Mouse (Mus musculus): ENCODE results near the gene Lrrc59. TPM values are rescaled to one million over a fixed set of nuclear protein-coding genes. Genes with fewer than 3 reads are reported as not detected.
"Not testable (repeated sequence)": the region's sequence is repeated elsewhere in the genome, so short reads cannot be mapped to it uniquely, and the experiment has no call there.

Lrrc59 gene
- polyA plus RNA-seq, 1 experiment from 2014 or later, result 123 TPM

GRCm38 (mm10) chr11:94677607-94678145 lies 48.1 kb downstream of the Lrrc59 start:
- Histone ChIP-seq H3K36me3 (ENCODE audit: control insufficient read depth, insufficient read depth) (peaks cover 3% of the 10 kb centered on the region; the same call in 1 of the 2 replicates), H3K27ac (ENCODE audit: low read length) (no peak overlapping the region), H3K27me3 (ENCODE audit: control insufficient read depth, insufficient read depth, low read length) (no peaks in the 10 kb centered on the region), H3K9me3 (replicated peaks; ENCODE audit: control insufficient read depth, low read length) (0 out of 2 replicates have a peak, but pooled peaks cover 2% of the 10 kb centered on the region), H3K4me3 (ENCODE audit: low read length) (peak overlapping the region; percentile 85), H3K4me1 (ENCODE audit: control insufficient read depth, insufficient read depth, low read length) (peaks cover 17% of the 10 kb centered on the region), H3K4me2 (ENCODE audit: low read depth, low read length) (peak overlapping the region; percentile 82), H3K9ac (ENCODE audit: low read length) (peak overlapping the region; percentile 63)
- ATAC-seq (replicated peaks; ENCODE audit: extremely low read depth, insufficient read depth, low FRiP score), result no peak; the same call in 1 of the 2 replicates
- 33% methylated on average over 15 of the region's 15 CpGs for WGBS

GRCm38 (mm10) chr11:94680639-94681038 lies 51.1 kb downstream of the Lrrc59 start:
- Histone ChIP-seq H3K27ac (ENCODE audit: low read length) (no peak overlapping the region), H3K4me1 (ENCODE audit: control insufficient read depth, insufficient read depth, low read length) (peaks cover 11% of the 10 kb centered on the region), H3K27me3 (ENCODE audit: control insufficient read depth, insufficient read depth, low read length) (no peaks in the 10 kb centered on the region), H3K4me2 (ENCODE audit: low read depth, low read length) (no peak overlapping the region), H3K9ac (ENCODE audit: low read length) (no peak overlapping the region), H3K4me3 (ENCODE audit: low read length) (no peak overlapping the region), H3K9me3 (replicated peaks; ENCODE audit: control insufficient read depth, low read length) (0 out of 2 replicates have a peak, but pooled peaks cover 2% of the 10 kb centered on the region), H3K36me3 (ENCODE audit: control insufficient read depth, insufficient read depth) (no peaks in the 10 kb centered on the region)
- ATAC-seq (replicated peaks; ENCODE audit: extremely low read depth, insufficient read depth, low FRiP score), result no peak

- 72% methylated on average over 4 of the region's 4 CpGs for WGBS
- Histone ChIP-seq H3K4me3 (ENCODE audit: low read length) (no peak overlapping the region), H3K27me3 (ENCODE audit: control insufficient read depth, insufficient read depth, low read length) (no peaks in the 10 kb centered on the region)
These were observed 52.1 kb downstream of the Lrrc59 start for GRCm38 (mm10) chr11:94681640-94682039.

GRCm38 (mm10) chr11:94682427-94682826 lies 52.9 kb downstream of the Lrrc59 start:
- Histone ChIP-seq H3K9me3 (replicated peaks; ENCODE audit: control insufficient read depth, low read length) (0 out of 2 replicates have a peak, but pooled peaks cover 2% of the 10 kb centered on the region), H3K27ac (ENCODE audit: low read length) (no peak overlapping the region), H3K9ac (ENCODE audit: low read length) (no peak overlapping the region), H3K4me3 (ENCODE audit: low read length) (no peak overlapping the region), H3K4me1 (ENCODE audit: control insufficient read depth, insufficient read depth, low read length) (0 out of 2 replicates have a peak, but pooled peaks cover 2% of the 10 kb centered on the region), H3K4me2 (ENCODE audit: low read depth, low read length) (no peak overlapping the region), H3K36me3 (ENCODE audit: control insufficient read depth, insufficient read depth) (no peaks in the 10 kb centered on the region), H3K27me3 (ENCODE audit: control insufficient read depth, insufficient read depth, low read length) (no peaks in the 10 kb centered on the region)
- ATAC-seq (replicated peaks; ENCODE audit: extremely low read depth, insufficient read depth, low FRiP score), result no peak
- 74% methylated on average over 7 of the region's 7 CpGs for WGBS

More at GRCm38 (mm10) chr11:94681640-94682039, 52.1 kb downstream of the Lrrc59 start:
- Histone ChIP-seq H3K9ac (ENCODE audit: low read length) (no peak overlapping the region), H3K4me2 (ENCODE audit: low read depth, low read length) (no peak overlapping the region), H3K36me3 (ENCODE audit: control insufficient read depth, insufficient read depth) (no peaks in the 10 kb centered on the region), H3K4me1 (ENCODE audit: control insufficient read depth, insufficient read depth, low read length) (0 out of 2 replicates have a peak, but pooled peaks cover 2% of the 10 kb centered on the region), H3K27ac (ENCODE audit: low read length) (no peak overlapping the region), H3K9me3 (replicated peaks; ENCODE audit: control insufficient read depth, low read length) (0 out of 2 replicates have a peak, but pooled peaks cover 2% of the 10 kb centered on the region)
- ATAC-seq (replicated peaks; ENCODE audit: extremely low read depth, insufficient read depth, low FRiP score), result no peak

- no peak for ATAC-seq (replicated peaks; ENCODE audit: extremely low read depth, insufficient read depth, low FRiP score)
- no peaks in the 10 kb centered on the region for H3K4me1 ChIP-seq (ENCODE audit: control insufficient read depth, insufficient read depth, low read length)
- H3K4me2 ChIP-seq (ENCODE audit: low read depth, low read length), result no peak overlapping the region
- no peaks in the 10 kb centered on the region for H3K36me3 ChIP-seq (ENCODE audit: control insufficient read depth, insufficient read depth)
- H3K9ac ChIP-seq (ENCODE audit: low read length), result no peak overlapping the region
- no peak overlapping the region for H3K4me3 ChIP-seq (ENCODE audit: low read length)
- H3K27me3 ChIP-seq (ENCODE audit: control insufficient read depth, insufficient read depth, low read length), result no peaks in the 10 kb centered on the region
- no peaks in the 10 kb centered on the region for H3K9me3 ChIP-seq (replicated peaks; ENCODE audit: control insufficient read depth, low read length)
- 61% methylated on average over 6 of the region's 6 CpGs for WGBS
- no peak overlapping the region for H3K27ac ChIP-seq (ENCODE audit: low read length)
These were observed 57.6 kb downstream of the Lrrc59 start for GRCm38 (mm10) chr11:94687178-94687577.

- H3K4me2 ChIP-seq (ENCODE audit: low read depth, low read length); H3K9ac ChIP-seq (ENCODE audit: low read length); H3K27me3 ChIP-seq (ENCODE audit: control insufficient read depth, insufficient read depth, low read length); H3K27ac ChIP-seq (ENCODE audit: low read length); H3K4me3 ChIP-seq (ENCODE audit: low read length); ATAC-seq (replicated peaks; ENCODE audit: extremely low read depth, insufficient read depth, low FRiP score); H3K36me3 ChIP-seq (ENCODE audit: control insufficient read depth, insufficient read depth); H3K9me3 ChIP-seq (replicated peaks; ENCODE audit: control insufficient read depth, low read length); H3K4me1 ChIP-seq (ENCODE audit: control insufficient read depth, insufficient read depth, low read length): not testable (repeated sequence)
These were observed 62.9 kb downstream of the Lrrc59 start for GRCm38 (mm10) chr11:94692502-94692901.

Other genes with a start within 250 kb of the Lrrc59 start
- gene Abcc3, start 236.8 kb upstream of the Lrrc59 start, polyA plus RNA-seq (2015; fragmentation: Nextera tagmentation; extraction: Ambion mirVana), result 1.1 and 1.3 TPM in 2 replicates
- gene Cacna1g, start 155.6 kb upstream of the Lrrc59 start, polyA plus RNA-seq (2015; fragmentation: Nextera tagmentation; extraction: Ambion mirVana), result 5.8 and 7.6 TPM in 2 replicates
- gene Spata20, start 143.6 kb upstream of the Lrrc59 start, polyA plus RNA-seq (2015; fragmentation: Nextera tagmentation; extraction: Ambion mirVana), result 0.08 and 0.25 TPM in 2 replicates
- 13.6 and 17.9 TPM in 2 replicates for gene Epn3, start 129.8 kb upstream of the Lrrc59 start, polyA plus RNA-seq (2015; fragmentation: Nextera tagmentation; extraction: Ambion mirVana)
- gene Mycbpap, start 108.0 kb upstream of the Lrrc59 start, polyA plus RNA-seq (2015; fragmentation: Nextera tagmentation; extraction: Ambion mirVana), result 5.7 and 9.1 TPM in 2 replicates
- gene Rsad1, start 80.5 kb upstream of the Lrrc59 start, polyA plus RNA-seq (2015; fragmentation: Nextera tagmentation; extraction: Ambion mirVana), result 7.3 and 8.0 TPM in 2 replicates
- gene Chad, start 64.7 kb upstream of the Lrrc59 start, polyA plus RNA-seq (2015; fragmentation: Nextera tagmentation; extraction: Ambion mirVana), result 2.0 and 2.1 TPM in 2 replicates
- gene Acsf2, start 27.9 kb upstream of the Lrrc59 start, polyA plus RNA-seq (2015; fragmentation: Nextera tagmentation; extraction: Ambion mirVana), result 2.7 and 3.9 TPM in 2 replicates
- 123 and 134 TPM in 2 replicates for gene Mrpl27, start 24.0 kb downstream of the Lrrc59 start, polyA plus RNA-seq (2015; fragmentation: Nextera tagmentation; extraction: Ambion mirVana)
- gene Eme1, start 24.2 kb downstream of the Lrrc59 start, polyA plus RNA-seq (2015; fragmentation: Nextera tagmentation; extraction: Ambion mirVana), result 9.9 and 11.3 TPM in 2 replicates
- 11.6 and 12.9 TPM in 2 replicates for gene Xylt2, start 47.7 kb downstream of the Lrrc59 start, polyA plus RNA-seq (2015; fragmentation: Nextera tagmentation; extraction: Ambion mirVana)
- gene Gm11541, start 74.7 kb downstream of the Lrrc59 start, polyA plus RNA-seq (2015; fragmentation: Nextera tagmentation; extraction: Ambion mirVana), result not detected in 2 replicates
- gene Cdc34b, start 112.0 kb downstream of the Lrrc59 start, polyA plus RNA-seq (2015; fragmentation: Nextera tagmentation; extraction: Ambion mirVana), result 0.39 TPM in 1 of 2 replicates, not detected in the other
- gene Tmem92, start 152.9 kb downstream of the Lrrc59 start, polyA plus RNA-seq (2015; fragmentation: Nextera tagmentation; extraction: Ambion mirVana), result 0.07 TPM in 1 of 2 replicates, not detected in the other

All from heart, embryonic 16.5 days (tissue).